8 mouse cellular contexts compared by ENCODE assay signal in the genomic region with DNA sequence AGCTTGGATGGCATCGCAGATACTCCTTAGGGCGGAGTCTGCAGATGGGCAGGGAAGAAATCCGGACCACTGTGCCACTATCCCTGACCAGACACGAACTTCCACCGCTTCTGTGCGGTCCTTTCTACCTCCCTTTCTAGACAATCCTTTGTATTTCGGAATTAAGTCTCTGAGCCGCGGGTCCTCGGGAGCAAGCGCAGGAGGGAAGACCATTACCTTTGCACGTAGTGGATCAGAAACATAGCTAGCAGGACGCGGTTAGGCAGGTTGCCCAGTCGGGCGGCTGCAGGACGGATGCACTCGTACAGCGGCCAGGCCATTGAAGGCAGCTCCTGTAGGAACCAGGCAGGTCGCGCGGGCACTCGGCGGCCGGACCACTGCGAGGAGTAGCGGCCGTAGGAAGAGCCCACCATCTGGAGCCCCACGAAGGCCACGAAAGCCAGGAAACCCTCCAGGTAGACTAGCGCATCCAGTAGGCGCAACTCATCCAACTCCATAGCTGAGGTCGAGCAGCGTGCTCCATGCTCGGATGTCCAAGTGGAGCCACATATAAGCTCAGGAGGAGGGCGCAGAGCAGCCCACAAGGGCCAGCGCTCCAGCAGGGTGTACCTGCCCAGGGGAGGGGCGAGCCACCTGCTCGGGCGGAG. TPM values are rescaled to one million over a fixed set of nuclear protein-coding genes. Genes with fewer than 3 reads are reported as not detected.
DNase-seq lines count a peak whose midpoint lies in the region; ATAC-seq and TF ChIP-seq lines count a peak whose summit lies in the region.

No protein-coding gene starts in this region.

- no peaks in the 10 kb centered on the region for H3K9me3 ChIP-seq in forebrain, embryonic 16.5 days (ENCODE audit: control insufficient read depth, low read length)
- no peaks in the 10 kb centered on the region for H3K9me3 ChIP-seq in hindbrain, embryonic 16.5 days (ENCODE audit: control insufficient read depth, low read length)
- H3K9me3 ChIP-seq in lung, embryonic 14.5 days (ENCODE audit: low read depth, low read length): no peaks in the 10 kb centered on the region

- peak overlapping the region; percentile 27; the same call in 1 of the 2 replicates for H3K27ac ChIP-seq in forebrain, embryonic 16.5 days (ENCODE audit: low read length)
- peak overlapping the region; percentile 65 for H3K27ac ChIP-seq in hindbrain, embryonic 16.5 days (ENCODE audit: low read depth, low read length)
- H3K27ac ChIP-seq in lung, embryonic 14.5 days (ENCODE audit: low read depth): no peak overlapping the region

- TF ChIP-seq CTCF in lung, embryonic 14.5 days (IDR thresholded peaks at IDR 0.05; ENCODE audit: low read depth): no peak

- DNase-seq in spleen, adult 12 weeks (ENCODE audit: low spot score): peak; percentile 1
- DNase-seq in spleen, adult 18-20 months: no peak
- peak; percentile 56 to 63 for DNase-seq in adrenal gland, postnatal 36 days
- peak; percentile 46 for DNase-seq in lung, embryonic 14.5 days
- peak; percentile 47 for DNase-seq in retina, postnatal 1 day
- DNase-seq in urinary bladder, postnatal 25 days (ENCODE audit: low spot score): no peak

- peak overlapping the region; percentile 100 for H3K4me2 ChIP-seq in forebrain, embryonic 16.5 days (ENCODE audit: low read length)
- H3K4me2 ChIP-seq in hindbrain, embryonic 16.5 days (ENCODE audit: low read length): peak overlapping the region; percentile 98
- peak overlapping the region; percentile 91 for H3K4me2 ChIP-seq in lung, embryonic 14.5 days

- H3K9ac ChIP-seq in forebrain, embryonic 16.5 days (replicated peaks; ENCODE audit: low read depth, low read length): peak overlapping the region; percentile 68
- peak overlapping the region; percentile 69 for H3K9ac ChIP-seq in hindbrain, embryonic 16.5 days (ENCODE audit: low read depth, low read length)
- peak overlapping the region; percentile 65 for H3K9ac ChIP-seq in lung, embryonic 14.5 days

- under 1% methylated on average over 40 of the region's 40 CpGs for WGBS in forebrain, embryonic 16.5 days
- WGBS in hindbrain, embryonic 16.5 days: under 1% methylated on average over 40 of the region's 40 CpGs
- under 1% methylated on average over 40 of the region's 40 CpGs for WGBS in lung, embryonic 14.5 days

- H3K4me3 ChIP-seq in forebrain, embryonic 16.5 days (replicated peaks; ENCODE audit: low read length): peak overlapping the region; percentile 91
- peak overlapping the region; percentile 99 for H3K4me3 ChIP-seq in hindbrain, embryonic 16.5 days (ENCODE audit: low read length)
- H3K4me3 ChIP-seq in lung, embryonic 14.5 days (ENCODE audit: low read depth, low read length): peak overlapping the region; percentile 96

- no peak; the same call in 1 of the 2 replicates for ATAC-seq in forebrain, embryonic 16.5 days
- peak; percentile 0; the same call in 1 of the 2 replicates for ATAC-seq in hindbrain, embryonic 16.5 days
- ATAC-seq in lung, embryonic 14.5 days (ENCODE audit: insufficient read depth): no peak

- H3K36me3 ChIP-seq in forebrain, embryonic 16.5 days (ENCODE audit: control insufficient read depth, insufficient read depth): peaks cover 14% of the 10 kb centered on the region
- peaks cover 12% of the 10 kb centered on the region for H3K36me3 ChIP-seq in hindbrain, embryonic 16.5 days (ENCODE audit: control insufficient read depth, insufficient read depth, low read length)
- H3K36me3 ChIP-seq in lung, embryonic 14.5 days (ENCODE audit: insufficient read depth): peaks cover 26% of the 10 kb centered on the region

- no peaks in the 10 kb centered on the region for H3K27me3 ChIP-seq in forebrain, embryonic 16.5 days (replicated peaks; ENCODE audit: control insufficient read depth, insufficient read depth, low read length)
- no peaks in the 10 kb centered on the region for H3K27me3 ChIP-seq in hindbrain, embryonic 16.5 days (replicated peaks; ENCODE audit: control insufficient read depth, insufficient read depth, low read length)
- H3K27me3 ChIP-seq in lung, embryonic 14.5 days (ENCODE audit: insufficient read depth, low read length): no peaks in the 10 kb centered on the region

- peaks cover 17% of the 10 kb centered on the region for H3K4me1 ChIP-seq in forebrain, embryonic 16.5 days (replicated peaks; ENCODE audit: control insufficient read depth, insufficient read depth, low read length)
- H3K4me1 ChIP-seq in hindbrain, embryonic 16.5 days (ENCODE audit: control insufficient read depth, insufficient read depth, low read depth, low read length): peaks cover 13% of the 10 kb centered on the region
- H3K4me1 ChIP-seq in lung, embryonic 14.5 days (ENCODE audit: insufficient read depth): 0 out of 2 replicates have a peak, but pooled peaks cover 2% of the 10 kb centered on the region

RNA-seq across cellular contexts. Expression of a gene that starts 0.4 kb away (rescaled TPM):
- total RNA-seq in adrenal gland, postnatal 36 days (2021): 10 to 100 TPM in 1 of 2 experiments, 1 to 10 TPM in 1; 8.2 to 23.2 TPM
- 25.6 and 27.5 TPM in 2 replicates for polyA plus RNA-seq in forebrain, embryonic 16.5 days (2015; fragmentation: Nextera tagmentation; extraction: Ambion mirVana)
- polyA plus RNA-seq in hindbrain, embryonic 16.5 days (2015; fragmentation: Nextera tagmentation; extraction: Ambion mirVana): 29.2 and 39.2 TPM in 2 replicates
- 24.8 and 29.2 TPM in 2 replicates for polyA plus RNA-seq in lung, embryonic 14.5 days (2014; fragmentation: Nextera tagmentation; extraction: Ambion mirVana)

Comparison
In these comparisons a context has a peak if more than half of its experiments do, and no peak if none do; other contexts are left out.
1. DNase-seq: peak in spleen, adult 12 weeks (single experiment), adrenal gland, postnatal 36 days (2 of 2), lung, embryonic 14.5 days (single experiment) and retina, postnatal 1 day (single experiment); none in spleen, adult 18-20 months (0 of 2) and urinary bladder, postnatal 25 days (single experiment).
2. Peak in every context shown above with its lines, with median percentiles within 50 percentile points of each other: H3K4me2 ChIP-seq, H3K4me3 ChIP-seq and H3K9ac ChIP-seq.